Mouse (Mus musculus): ENCODE results near the gene Zfp949. TPM values are rescaled to one million over a fixed set of nuclear protein-coding genes. Genes with fewer than 3 reads are reported as not detected.
"Not testable (repeated sequence)": the region's sequence is repeated elsewhere in the genome, so short reads cannot be mapped to it uniquely, and the experiment has no call there.

Gene Zfp949
- total RNA-seq, 2 experiments from 2014 or later: 17.5 to 19.7 TPM

DNA sequence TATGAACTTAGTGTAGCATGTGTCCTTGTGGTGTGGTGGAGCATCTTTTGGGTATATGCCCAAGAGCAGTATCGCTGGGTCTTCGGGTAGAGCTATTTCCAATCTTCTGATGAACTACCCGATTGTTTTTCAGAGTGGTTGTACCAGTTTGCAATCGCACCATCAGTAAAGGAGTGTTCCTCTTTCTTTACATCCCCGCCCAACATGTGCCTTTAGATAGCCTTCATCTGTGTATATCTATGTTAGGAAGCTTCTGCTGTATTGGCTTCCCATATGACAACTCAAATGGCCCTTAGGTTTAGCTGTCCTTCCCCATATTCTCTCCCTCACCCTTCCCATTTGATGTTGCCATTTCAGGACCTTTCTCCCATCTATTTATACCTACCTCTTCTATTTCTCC, 13.7 kb upstream of the Zfp949 start:
- DNase-seq: no peak
- intact Hi-C loops (cut with DNase I): loop anchor here (10.0 kb wide), 1 partner anchor 289 kb away; no protein-coding TSS in a partner anchor

DNA sequence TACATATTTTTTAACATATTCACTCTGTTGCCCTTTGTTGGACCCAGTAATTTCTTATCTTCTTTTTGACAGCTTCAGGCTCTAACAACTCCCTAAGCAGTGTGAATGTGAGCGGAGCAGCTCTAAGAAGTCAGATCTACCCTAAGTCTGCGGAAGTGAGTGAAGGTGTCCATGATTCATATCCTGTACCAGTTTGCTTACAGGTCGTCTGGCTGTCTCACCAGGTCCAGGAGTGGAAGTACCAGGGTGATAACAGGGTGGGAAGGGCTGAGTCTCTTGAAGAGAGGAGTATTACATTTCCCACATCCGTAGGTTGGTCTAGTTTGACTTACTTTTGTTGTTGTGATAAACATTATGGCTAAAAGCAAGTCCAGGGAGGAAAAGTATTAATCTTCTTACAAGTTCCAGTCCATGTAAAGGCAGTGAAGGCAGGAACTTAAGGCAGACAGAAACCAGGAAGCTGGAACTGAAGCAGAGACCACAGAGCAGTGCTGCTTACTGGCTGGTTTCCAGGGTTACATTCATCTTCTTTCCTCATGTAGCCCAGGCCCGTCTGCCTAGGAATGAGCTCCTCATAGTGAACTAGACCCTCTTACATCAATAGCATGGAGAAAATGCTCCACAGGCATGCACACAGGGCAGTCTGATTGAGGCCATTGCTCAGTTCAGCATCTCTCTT, 8.1 kb upstream of the Zfp949 start:
- no peak for DNase-seq
- intact Hi-C loops (cut with DNase I): loop anchor here (10.0 kb wide), 1 partner anchor 295 kb away; no protein-coding TSS in a partner anchor

DNA sequence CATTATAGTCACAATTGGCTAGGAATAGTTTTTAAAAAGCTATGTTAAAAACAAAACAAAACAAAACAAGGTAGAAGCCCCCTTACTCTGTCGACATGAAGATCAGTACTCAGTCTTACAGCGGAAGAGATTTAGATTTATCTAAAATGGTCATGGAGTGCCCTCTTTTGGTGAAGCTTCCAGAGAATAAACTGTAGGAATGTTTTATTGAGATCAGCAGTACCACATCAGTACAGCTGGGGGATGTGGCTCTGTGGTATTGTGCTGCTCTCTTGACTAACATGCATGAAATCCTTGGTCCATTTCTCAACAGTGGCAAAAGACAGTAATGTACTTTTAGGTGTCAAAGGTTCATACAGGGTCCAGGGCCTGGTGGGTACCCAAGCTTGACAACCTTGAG, 5.0 kb upstream of the Zfp949 start:
- intact Hi-C loops (cut with DNase I): no loop called here
- no peak for DNase-seq

DNA sequence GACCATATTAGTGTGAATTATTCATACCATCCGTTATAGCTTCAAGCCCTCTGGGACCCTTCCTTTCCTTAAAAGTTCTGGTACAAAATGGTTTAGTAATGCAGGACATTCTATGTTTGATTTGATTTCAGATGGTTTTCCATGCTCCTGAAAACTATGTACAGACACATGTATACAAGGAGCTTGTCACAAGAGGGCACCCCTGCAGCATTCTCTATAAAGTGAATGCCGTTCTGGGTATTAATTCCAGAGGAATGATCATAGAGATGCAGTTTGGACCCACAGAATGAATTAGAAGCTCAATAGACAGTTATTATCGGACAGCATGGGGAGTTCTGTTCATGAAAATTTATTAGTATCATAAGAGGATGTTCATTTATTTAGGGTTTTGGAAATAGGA, 2.3 kb upstream of the Zfp949 start:
- DNase-seq: peak; percentile 39
- intact Hi-C loops (cut with DNase I): no loop called here

DNA sequence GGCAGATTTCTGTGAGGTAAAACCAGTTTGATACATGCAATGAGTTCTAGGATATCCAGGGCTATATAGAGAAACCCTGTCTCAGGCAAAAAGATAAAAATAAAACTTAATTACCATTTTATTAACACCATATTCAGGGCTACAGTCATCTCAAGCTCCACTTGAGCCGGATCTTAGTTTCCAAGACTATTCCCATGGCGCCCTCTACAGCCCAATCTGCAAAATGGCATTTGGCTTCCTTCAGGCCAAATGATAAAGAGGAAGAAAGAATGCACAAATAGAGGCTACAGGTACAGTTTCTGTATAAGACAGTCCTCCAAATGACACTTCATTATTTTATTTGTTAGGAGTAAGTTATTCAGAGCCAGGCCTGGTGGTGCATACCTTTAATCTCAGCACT, 1.7 kb upstream of the Zfp949 start:
- intact Hi-C loops (cut with DNase I): no loop called here
- peak; percentile 43 for DNase-seq

DNA sequence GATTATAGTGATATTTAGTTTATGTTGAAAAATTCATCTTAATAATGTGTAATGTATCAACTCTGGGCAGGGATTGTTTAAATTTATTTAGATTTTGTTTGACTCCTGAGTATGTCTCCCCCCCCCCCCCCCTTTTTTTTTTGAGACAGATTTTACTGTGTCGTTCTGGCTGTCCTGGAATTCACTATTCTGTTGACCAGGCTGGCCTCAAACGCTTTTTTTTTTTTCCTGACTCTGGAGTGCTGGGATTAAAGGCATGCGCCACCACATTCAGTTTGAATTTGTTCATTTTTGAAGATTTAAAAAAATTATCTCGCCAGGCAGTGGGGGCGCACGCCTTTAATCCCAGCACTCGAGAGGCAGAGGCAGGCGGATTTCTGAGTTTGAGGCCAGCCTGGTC, 1.2 kb upstream of the Zfp949 start:
- intact Hi-C loops (cut with DNase I): no loop called here
- DNase-seq: no peak

DNA sequence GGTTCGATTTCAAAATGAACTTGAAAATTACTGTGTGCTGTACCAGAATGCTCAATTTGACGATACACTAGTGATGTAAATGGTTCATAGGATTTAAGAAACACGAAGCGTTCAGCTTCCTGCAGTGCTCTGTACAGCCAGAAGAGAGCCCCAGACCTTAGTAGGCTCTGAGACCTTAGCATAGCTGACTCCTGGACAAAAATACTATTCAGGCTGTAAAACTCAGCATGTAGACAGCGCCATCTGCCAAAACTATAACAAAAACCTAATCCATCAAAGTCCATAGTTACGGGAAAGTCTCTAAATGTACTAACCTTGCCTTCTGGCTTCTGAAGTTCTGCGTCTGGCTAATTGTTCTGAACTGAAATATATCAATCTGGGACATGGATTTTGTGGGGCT, 550 bp upstream of the Zfp949 start:
- intact Hi-C loops (cut with DNase I): no loop called here
- DNase-seq: no peak

DNA sequence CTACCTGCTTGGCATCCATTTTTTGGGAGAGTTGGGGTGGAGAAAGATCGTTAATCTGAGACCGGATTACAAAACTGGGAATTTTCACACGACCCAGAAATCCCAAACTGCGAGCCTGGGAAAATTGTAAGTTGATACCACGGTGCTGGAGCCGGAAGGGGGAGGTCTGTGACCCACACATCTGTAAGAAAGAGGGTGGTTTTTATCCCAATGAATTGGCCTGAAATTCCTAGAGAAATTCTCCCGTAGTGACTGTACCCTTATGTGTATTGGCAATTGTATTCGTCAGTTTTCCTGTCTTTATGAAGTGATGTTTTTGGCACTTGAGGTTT, 760 bp downstream of the Zfp949 start:
- intact Hi-C loops (cut with DNase I): no loop called here
- no peak for DNase-seq

DNA sequence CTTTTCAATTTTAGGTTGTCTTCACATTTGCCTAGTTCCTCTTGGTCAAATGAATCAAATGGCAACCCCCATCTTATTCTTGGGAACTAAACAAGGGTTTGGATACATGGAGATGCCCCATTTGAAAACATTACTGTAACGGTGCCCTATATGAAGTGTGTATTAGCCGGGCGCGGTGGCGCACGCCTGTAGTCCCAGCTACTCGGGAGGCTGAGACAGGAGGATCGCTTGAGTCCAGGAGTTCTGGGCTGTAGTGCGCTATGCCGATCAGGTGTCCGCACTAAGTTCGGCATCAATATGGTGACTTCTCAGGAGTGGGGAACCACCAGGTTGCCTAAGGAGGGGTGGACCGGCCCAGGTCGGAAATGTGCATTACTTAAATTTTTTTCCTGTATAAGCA, 5.3 kb downstream of the Zfp949 start:
- intact Hi-C loops (cut with DNase I): no loop called here
- no peak for DNase-seq

DNA sequence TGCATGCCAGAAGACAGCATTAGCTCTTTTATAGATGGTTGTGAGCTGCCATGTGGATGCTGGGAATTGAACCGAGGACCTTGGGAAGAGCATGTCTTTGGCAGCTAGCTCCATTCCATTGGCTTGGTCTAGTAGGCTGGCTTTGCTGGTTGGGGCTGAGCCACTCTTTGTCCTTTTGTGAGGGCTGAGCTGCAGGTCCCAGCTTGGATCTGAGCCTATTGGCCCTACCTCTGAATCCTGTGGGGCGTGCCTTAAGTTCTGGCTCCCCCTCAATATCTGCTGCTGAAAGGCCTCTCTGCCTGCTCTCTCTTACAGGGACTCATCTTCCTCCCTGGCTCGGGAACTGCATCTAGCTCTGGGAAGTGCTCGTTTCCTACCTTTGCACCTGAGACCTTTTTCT, 10.3 kb downstream of the Zfp949 start:
- intact Hi-C loops (cut with DNase I): no loop called here
- DNase-seq: no peak

DNA sequence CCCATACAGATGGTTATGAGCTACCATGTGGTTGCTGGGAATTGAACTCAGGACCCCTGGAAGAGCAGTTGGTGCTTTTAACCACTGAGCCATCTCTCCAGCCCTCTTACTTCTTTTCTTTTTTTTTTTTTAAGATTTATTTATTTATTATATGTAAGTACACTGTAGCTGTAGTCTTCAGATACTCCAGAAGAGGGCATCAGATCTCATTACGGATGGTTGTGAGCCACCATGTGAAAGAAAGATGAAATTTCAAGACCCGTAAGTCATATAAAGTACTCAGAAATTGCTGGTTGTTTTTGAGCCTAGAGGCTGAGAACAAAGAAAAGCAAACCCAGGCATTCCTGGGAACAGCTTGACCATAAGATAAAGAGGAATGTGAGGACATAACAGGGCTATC, 13.7 kb downstream of the Zfp949 start:
- DNase-seq: not testable (repeated sequence)

DNA sequence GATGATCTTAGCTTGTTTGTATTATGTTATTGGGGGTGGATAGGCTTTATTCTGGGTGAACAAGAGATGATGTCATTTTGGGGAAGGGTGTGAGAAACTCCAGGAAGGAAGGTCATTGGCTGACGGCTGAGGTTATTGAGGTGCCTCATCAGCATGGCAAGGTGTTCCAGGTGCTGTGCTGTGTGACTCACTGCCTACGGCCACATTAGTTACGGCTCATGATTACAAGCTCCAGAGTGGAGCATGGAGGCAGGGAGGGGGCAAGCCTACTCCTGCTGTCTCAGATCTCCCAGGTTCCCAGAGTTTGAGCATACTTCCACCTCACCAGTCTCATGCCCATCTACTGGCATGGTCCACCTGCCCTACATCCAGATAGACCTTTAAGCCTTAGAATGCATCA, 22.7 kb downstream of the Zfp949 start:
- DNase-seq; intact Hi-C loops (cut with DNase I): not testable (repeated sequence)

More for the DNA sequence above, 13.7 kb downstream of the Zfp949 start:
- intact Hi-C loops (cut with DNase I): not testable (repeated sequence)

DNA sequence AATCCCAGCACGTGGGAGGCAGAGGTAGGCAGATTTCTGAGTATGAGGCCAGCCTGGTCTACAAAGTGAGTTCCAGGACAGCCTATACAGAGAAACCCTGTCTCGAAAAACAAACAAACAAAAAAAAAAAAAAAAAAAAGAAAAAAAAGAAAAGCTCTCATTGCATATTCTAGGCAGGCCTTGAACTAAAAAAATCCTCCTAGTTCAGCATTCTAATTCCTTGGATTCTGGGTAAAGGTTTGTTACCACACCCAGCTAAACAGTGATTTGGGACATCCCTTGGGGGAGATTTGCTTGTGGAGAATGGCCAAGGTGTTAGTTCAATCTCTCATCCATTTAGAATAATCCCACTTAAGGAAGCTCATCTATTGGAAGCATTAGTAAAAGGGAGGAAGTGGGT, 32.8 kb downstream of the Zfp949 start, which contains the start of gene Trim43a:
TSS of gene Trim43a (plus strand) at position 301 of the 400 bp plus-strand sequence.
- DNase-seq; intact Hi-C loops (cut with DNase I): not testable (repeated sequence)

DNA sequence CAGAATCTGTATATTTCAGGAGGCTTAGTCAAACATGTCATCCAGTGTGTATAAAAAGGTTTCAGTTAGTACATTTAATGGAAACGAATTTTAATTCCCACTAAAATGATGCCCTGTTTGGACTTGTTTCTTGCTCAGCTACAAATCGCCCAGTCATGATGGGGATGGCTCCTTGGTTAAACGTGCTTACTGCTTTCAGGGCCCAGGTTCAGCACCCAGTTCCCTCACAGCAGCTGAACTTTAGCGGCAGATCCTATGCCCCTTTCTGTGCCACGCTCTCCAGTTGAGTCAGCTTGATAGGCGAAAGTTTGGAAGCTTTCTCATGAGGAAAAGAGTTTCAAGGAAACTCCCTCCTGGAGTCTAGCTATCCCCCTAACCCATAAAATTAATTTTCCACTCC, 45.9 kb downstream of the Zfp949 start:
- intact Hi-C loops (cut with DNase I); DNase-seq: not testable (repeated sequence)

DNA sequence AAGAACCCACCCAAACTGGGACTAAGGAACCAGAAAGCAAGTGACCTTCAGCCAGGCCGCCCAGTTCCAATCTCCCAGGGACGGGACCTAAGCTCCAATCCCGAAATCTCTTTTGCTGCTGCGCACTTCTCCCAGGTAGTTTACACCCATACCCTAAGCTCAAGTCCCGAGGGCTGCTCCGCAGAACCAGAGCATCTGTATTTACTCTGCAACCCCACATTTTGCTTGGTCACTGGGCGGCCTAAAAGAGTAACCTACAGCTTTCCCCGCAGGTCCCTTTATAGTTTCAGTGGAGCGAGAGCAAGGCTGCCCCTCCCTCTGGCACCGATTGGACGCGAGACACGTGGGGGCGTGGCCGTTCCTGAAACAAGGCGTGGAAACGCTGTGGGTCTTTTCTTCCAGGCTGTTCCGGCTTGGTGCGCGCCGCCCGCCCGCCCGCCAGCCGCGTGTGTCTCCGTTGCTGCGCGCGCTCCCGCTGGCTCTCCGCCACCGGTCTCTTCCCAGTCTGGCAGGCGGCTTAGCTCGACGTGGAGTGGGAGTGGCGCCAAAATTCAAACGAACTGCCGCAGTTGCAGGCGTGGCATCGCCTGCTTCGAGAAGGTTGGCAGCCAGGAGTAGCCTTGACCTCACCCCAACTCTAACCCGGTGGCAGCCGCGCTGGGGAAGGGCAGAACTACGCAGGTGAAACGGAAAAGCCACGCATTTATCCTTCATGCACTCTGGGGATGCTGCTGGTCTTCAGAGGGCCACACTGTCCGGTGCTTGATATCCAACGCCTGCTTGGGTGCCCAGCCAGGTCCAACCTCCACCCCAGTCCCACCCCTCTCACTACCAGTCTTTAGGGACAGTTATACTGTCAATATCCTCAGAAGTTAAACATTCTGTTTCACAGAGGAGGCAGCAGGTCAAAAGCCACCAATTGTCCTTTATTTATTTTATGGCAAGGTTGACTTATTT, 51.7 kb downstream of the Zfp949 start:
- intact Hi-C loops (cut with DNase I): not testable (repeated sequence)

More for the DNA sequence above, 51.7 kb downstream of the Zfp949 start:
- DNase-seq: peak; percentile 100

Other genes with a start within 250 kb of the Zfp949 start
- 1 to 10 TPM; 2.9 to 3.4 TPM for gene Nt5e, start 220.8 kb upstream of the Zfp949 start, total RNA-seq (2021)
- gene Snx14, start 109.1 kb upstream of the Zfp949 start, total RNA-seq (2021): 10 to 100 TPM; 44.2 to 44.3 TPM
- 1 to 10 TPM; 2.0 to 2.3 TPM for gene Gm20537, start 91.4 kb upstream of the Zfp949 start, total RNA-seq (2021)
- gene Syncrip, start 65.4 kb upstream of the Zfp949 start, total RNA-seq (2021): 100 to 1,000 TPM; 135 to 153 TPM
- under 1 TPM in 1 of 2 experiments, not detected in 1; 0.24 TPM for gene Trim43a, start 32.9 kb downstream of the Zfp949 start, total RNA-seq (2021)
- 10 to 100 TPM; 30.9 to 33.3 TPM for gene Mthfsl, start 172.3 kb downstream of the Zfp949 start, total RNA-seq (2021)
- not detected for gene Bcl2a1d, start 183.9 kb downstream of the Zfp949 start, total RNA-seq (2021)